Comparison of ENCODE assay signal across 8 mouse cellular contexts in genomic region chr10:88146707-88147477, GRCm38 (mm10). TPM values are rescaled to one million over a fixed set of nuclear protein-coding genes. Genes with fewer than 3 reads are reported as not detected.
A peak's percentile ranks its signal among the peaks of the same experiment; 100 is the strongest.
DNase-seq lines count a peak whose midpoint lies in the region; ATAC-seq and TF ChIP-seq lines count a peak whose summit lies in the region.

Gene Parpbp, minus strand, starts transcription at chr10:88146941.
Gene Nup37, plus strand, starts transcription at chr10:88146992.

- peak; percentile 81 for ATAC-seq in Patski
- ATAC-seq in hindbrain, embryonic 14.5 days (ENCODE audit: low FRiP score): peak; percentile 97

- H3K4me2 ChIP-seq in hindbrain, embryonic 14.5 days (replicated peaks): peak within 1 kb of the TSS; percentile 80

- CTCF ChIA-PET in Patski (lab: Charles Lee): no interaction called here

- peak within 1 kb of the TSS; percentile 87 for H3K4me3 ChIP-seq in hindbrain, embryonic 14.5 days (replicated peaks; ENCODE audit: low read length)

- WGBS in hindbrain, embryonic 14.5 days: 1% methylated on average over 53 of the region's 53 CpGs

- peak within 1 kb of the TSS; percentile 39; the same call in 1 of the 2 replicates for H3K27ac ChIP-seq in hindbrain, embryonic 14.5 days

- no peak for DNase-seq in Patski (ENCODE audit: low read depth, low spot score)
- peak; percentile 91 to 93 for DNase-seq in cerebellum, postnatal 14 days
- peak; percentile 72 to 76 for DNase-seq in frontal cortex, postnatal 25 days (ENCODE audit: low spot score in 2 of 2)
- DNase-seq in hindbrain, embryonic 14.5 days (ENCODE audit: low spot score): peak; percentile 88
- DNase-seq in layer of hippocampus, postnatal 36 days: peak; percentile 77
- peak; percentile 88 for DNase-seq in lung, postnatal 36 days
- peak; percentile 91 for DNase-seq in retina, postnatal 1 day
- DNase-seq in urinary bladder, adult 2 months (ENCODE audit: low spot score): peak; percentile 84

- TF ChIP-seq CTCF in Patski (IDR thresholded peaks at IDR 0.05): no peak

- in situ Hi-C loops in Patski (cut with MboI; ENCODE audit: low pct_unique_long_range_greater_than_20kb): loop anchor here (10.0 to 25.0 kb wide), 2 partner anchors 292 to 460 kb away; partner anchors contain the start of gene Igf1

- H3K9me3 ChIP-seq in hindbrain, embryonic 14.5 days (ENCODE audit: control insufficient read depth, low read length): no peaks in the 10 kb centered on the region

- H3K27me3 ChIP-seq in Patski: no peaks in the 10 kb centered on the region
- H3K27me3 ChIP-seq in hindbrain, embryonic 14.5 days (ENCODE audit: control insufficient read depth, insufficient read depth, low read length): no peaks in the 10 kb centered on the region

- H3K9ac ChIP-seq in hindbrain, embryonic 14.5 days: peak within 1 kb of the TSS; percentile 84

- POLR2A ChIA-PET in Patski (lab: Charles Lee): no interaction called here

- 0 out of 2 replicates have a peak, but pooled peaks cover 9% of the 10 kb centered on the region for H3K36me3 ChIP-seq in hindbrain, embryonic 14.5 days (replicated peaks; ENCODE audit: control insufficient read depth, insufficient read depth)

- H3K4me1 ChIP-seq in hindbrain, embryonic 14.5 days (replicated peaks; ENCODE audit: control insufficient read depth, insufficient read depth, low read length): peaks cover 9% of the 10 kb centered on the region

RNA-seq across cellular contexts. Expression of gene Parpbp, which starts in this region (rescaled TPM):
- polyA plus RNA-seq in Patski (2021): 7.0 TPM
- 1.6 and 2.5 TPM in 2 replicates for polyA plus RNA-seq in hindbrain, embryonic 14.5 days (2014; fragmentation: Nextera tagmentation; extraction: Ambion mirVana)
- under 1 TPM; 0.42 to 0.58 TPM for total RNA-seq in layer of hippocampus, postnatal 36 days (2021)
- polyA plus RNA-seq in urinary bladder, adult 2 months (2012; rRNA removed): 0.46 and 0.58 TPM in 2 replicates

RNA-seq across cellular contexts. Expression of gene Nup37, which starts in this region (rescaled TPM):
- polyA plus RNA-seq in Patski (2021): 32.5 TPM
- 26.2 and 29.1 TPM in 2 replicates for polyA plus RNA-seq in hindbrain, embryonic 14.5 days (2014; fragmentation: Nextera tagmentation; extraction: Ambion mirVana)
- total RNA-seq in layer of hippocampus, postnatal 36 days (2021): 1 to 10 TPM; 7.3 to 8.5 TPM
- polyA plus RNA-seq in urinary bladder, adult 2 months (2012; rRNA removed): 13.8 and 17.4 TPM in 2 replicates
